Mouse (Mus musculus) kidney, postnatal 0 days (tissue): ENCODE results near the gene Abcf3. TPM values are rescaled to one million over a fixed set of nuclear protein-coding genes. Genes with fewer than 3 reads are reported as not detected.
A peak's percentile ranks its signal among the peaks of the same experiment; 100 is the strongest.

ENCODE experiments used
- ATAC-seq: fragments of 200-750 bp; cut with Nextera tagmentation; replicated peaks from 2 replicates; pipeline ENCODE4 v1.8.0; 2017; ENCODE audit warnings: low read depth, moderate number of reproducible peaks, moderate TSS enrichment, moderate library complexity; ENCODE audit not compliant: low FRiP score
- DNase-seq: peaks from one replicate; pipeline ENCODE4 v3.0.0-alpha.2; 2016; ENCODE audit warnings: low spot score
- H3K27ac ChIP-seq: fragments of 300-500 bp; sonication (generic); 2 replicates; pipeline ENCODE4 v1.5.1; 2014; ENCODE audit warnings: mild to moderate bottlenecking
- H3K27me3 ChIP-seq: fragments of 300-500 bp; sonication (generic); 2 replicates; pipeline ENCODE4 v1.6.1; 2014; ENCODE audit warnings: low read length, mixed read lengths; ENCODE audit not compliant: insufficient read depth
- H3K36me3 ChIP-seq: fragments of 300-500 bp; sonication (generic); 2 replicates; pipeline ENCODE4 v1.6.1; 2014; ENCODE audit warnings: low read length, mixed read lengths; ENCODE audit not compliant: insufficient read depth
- H3K4me1 ChIP-seq: fragments of 300-500 bp; sonication (generic); replicated peaks from 2 replicates; pipeline ENCODE4 v1.6.1; 2014; ENCODE audit warnings: antibody characterized with exemption, low read length, mixed read lengths; ENCODE audit not compliant: insufficient read depth
- H3K4me2 ChIP-seq: fragments of 300-500 bp; sonication (generic); 2 replicates; pipeline ENCODE4 v1.6.1; 2014; ENCODE audit warnings: mild to moderate bottlenecking, low read length, moderate library complexity, mixed read lengths
- H3K4me3 ChIP-seq: fragments of 300-500 bp; sonication (generic); replicated peaks from 2 replicates; pipeline ENCODE4 v1.5.1; 2014; ENCODE audit warnings: low read depth, low read length
- H3K9ac ChIP-seq: fragments of 300-500 bp; sonication (generic); 2 replicates; pipeline ENCODE4 v1.6.1; 2014; ENCODE audit warnings: low read depth, low read length
- H3K9me3 ChIP-seq: fragments of 300-500 bp; sonication (generic); replicated peaks from 2 replicates; pipeline ENCODE4 v1.6.1; 2016; ENCODE audit warnings: low read length, inconsistent platforms, mixed read lengths
- CTCF ChIP-seq: IDR thresholded peaks from 2 replicates; pipeline ENCODE4 v1.5.1; 2016; ENCODE audit warnings: antibody characterized with exemption, low read depth, mild to moderate bottlenecking, moderate library complexity
- WGBS: fragments of 180-500 bp; shearing (Covaris S2); extraction: QIAGEN DNeasy Blood & Tissue Kit; methylation state at CpG from one replicate; pipeline ENCODE4 v1.1.7; 2014; 5-methylcytosine and 5-hydroxymethylcytosine counted together
- polyA plus RNA-seq: library from polyadenylated mRNA; unstranded; fragments of >200 nt; fragmentation: Nextera tagmentation; extraction: Ambion mirVana; gene quantifications from 2 replicates; pipeline ENCODE4 v1.2.1, GENCODE M21; 2015

Gene Abcf3
- polyA plus RNA-seq, 1 experiment from 2014 or later = 53.6 TPM

DNA sequence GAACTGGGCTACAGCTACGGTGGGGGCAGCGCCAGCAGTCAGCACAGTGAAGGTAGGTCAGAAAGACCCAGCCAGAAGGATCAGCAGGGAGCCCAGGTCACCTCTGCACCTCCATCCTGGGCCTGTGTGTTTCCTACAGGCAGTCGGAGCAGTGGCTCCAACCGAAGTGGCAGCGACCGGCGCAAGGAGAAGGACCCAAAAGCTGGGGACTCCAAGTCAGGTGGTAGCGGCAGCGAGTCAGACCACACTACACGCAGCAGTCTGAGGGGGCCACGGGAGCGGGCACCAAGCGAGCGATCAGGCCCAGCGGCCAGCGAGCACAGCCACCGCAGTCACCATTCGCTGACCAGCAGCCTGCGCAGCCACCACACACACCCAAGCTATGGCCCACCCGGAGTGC lies 17.4 kb upstream of the Abcf3 start:
- no peak for TF ChIP-seq CTCF
- WGBS = 94% methylated on average over 20 of the region's 20 CpGs
- Histone ChIP-seq H3K4me1 (no peaks in the 10 kb centered on the region), H3K9me3 (no peaks in the 10 kb centered on the region), H3K4me2 (no peak overlapping the region), H3K27me3 (no peaks in the 10 kb centered on the region), H3K4me3 (no peak overlapping the region), H3K27ac (no peak overlapping the region), H3K36me3 (peaks cover 50% of the 10 kb centered on the region), H3K9ac (no peak overlapping the region)
- ATAC-seq (no peak), DNase-seq (no peak)

- Histone ChIP-seq H3K4me3 (no peak overlapping the region), H3K27ac (no peak overlapping the region), H3K9ac (no peak overlapping the region), H3K4me1 (peaks cover 11% of the 10 kb centered on the region), H3K36me3 (peaks cover 32% of the 10 kb centered on the region), H3K4me2 (no peak overlapping the region; the same call in 1 of the 2 replicates), H3K27me3 (no peaks in the 10 kb centered on the region), H3K9me3 (no peaks in the 10 kb centered on the region)
- 42% methylated on average over 10 of the region's 10 CpGs for WGBS
- ATAC-seq (no peak), DNase-seq (no peak)
- no peak for TF ChIP-seq CTCF
Observed at GRCm38 (mm10) chr16:20534617-20535295, 13.6 kb upstream of the Abcf3 start.

DNA sequence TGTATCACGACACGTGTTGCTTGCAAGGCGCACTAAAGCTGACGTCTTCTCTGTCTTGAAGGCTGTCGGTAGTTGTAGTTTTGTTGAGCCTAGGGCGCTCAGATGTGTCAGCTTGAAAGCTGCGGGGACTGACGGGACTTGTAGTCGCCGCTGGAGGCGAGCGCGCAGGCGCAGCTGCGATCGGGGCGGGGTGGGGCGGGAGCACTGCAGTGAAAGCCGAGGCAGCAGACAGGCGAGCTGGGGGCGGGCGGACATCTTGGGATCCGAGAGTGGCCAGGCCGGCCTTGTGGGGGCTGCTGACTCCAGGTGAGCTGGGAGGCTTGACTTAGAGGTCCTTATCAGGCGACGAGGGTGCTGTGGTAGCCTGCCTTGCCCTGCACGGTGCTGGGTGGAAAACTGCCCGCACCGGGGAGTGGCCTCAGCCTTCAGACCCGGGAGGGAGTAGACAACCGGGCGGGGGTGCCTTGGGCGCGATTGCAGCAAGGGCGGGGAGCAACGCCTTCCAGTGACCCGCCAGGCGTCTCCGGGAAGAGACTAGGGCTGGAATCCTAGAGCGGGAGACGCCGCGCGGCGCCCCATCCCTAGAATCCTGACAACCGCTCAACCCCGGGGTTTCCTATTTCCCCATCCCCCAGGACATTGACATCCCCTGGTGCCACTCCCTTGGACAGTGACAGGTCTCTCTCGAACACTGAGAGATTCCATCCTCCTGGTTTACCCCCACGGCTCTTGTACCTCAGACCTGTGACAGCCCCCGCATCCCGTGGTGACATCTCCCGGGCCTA lies 12.9 kb upstream of the Abcf3 start, which contains the start of gene Ap2m1:
Gene Ap2m1 (plus strand): TSS at position 183 of the 785 bp plus-strand sequence.
- peak within 1 kb of the TSS; percentile 89 for H3K9ac ChIP-seq
- ATAC-seq (peak; percentile 96), DNase-seq (peak; percentile 99)
- WGBS = under 1% methylated on average over 50 of the region's 52 CpGs
- H3K4me3 ChIP-seq = peak within 1 kb of the TSS; percentile 70
- peak within 1 kb of the TSS; percentile 80 for H3K4me2 ChIP-seq
- no peak for TF ChIP-seq CTCF
- H3K27me3 ChIP-seq = no peaks in the 10 kb centered on the region
- peaks cover 11% of the 10 kb centered on the region for H3K4me1 ChIP-seq
- H3K27ac ChIP-seq = peak within 1 kb of the TSS; percentile 81
- H3K9me3 ChIP-seq = no peaks in the 10 kb centered on the region
- peaks cover 33% of the 10 kb centered on the region for H3K36me3 ChIP-seq

GRCm38 (mm10) chr16:20536081-20536665 lies 12.2 kb upstream of the Abcf3 start:
- no peak for DNase-seq
- Histone ChIP-seq H3K9ac (peak overlapping the region; percentile 89), H3K4me1 (peaks cover 11% of the 10 kb centered on the region), H3K4me2 (peak overlapping the region; percentile 80), H3K4me3 (peak overlapping the region; percentile 70), H3K27ac (peak overlapping the region; percentile 81), H3K9me3 (no peaks in the 10 kb centered on the region), H3K27me3 (no peaks in the 10 kb centered on the region), H3K36me3 (peaks cover 29% of the 10 kb centered on the region)
- TF ChIP-seq CTCF = no peak
- ATAC-seq = no peak
- WGBS = 31% methylated on average over 9 of the region's 9 CpGs

- Histone ChIP-seq H3K9me3 (no peaks in the 10 kb centered on the region), H3K4me1 (peaks cover 11% of the 10 kb centered on the region), H3K4me2 (peak overlapping the region; percentile 80), H3K27ac (peak overlapping the region; percentile 78), H3K4me3 (peak overlapping the region; percentile 70), H3K27me3 (no peaks in the 10 kb centered on the region), H3K9ac (peak overlapping the region; percentile 44), H3K36me3 (peaks cover 32% of the 10 kb centered on the region)
- peak; percentile 69; the same call in 1 of the 2 replicates for ATAC-seq
- DNase-seq = peak; percentile 69
- WGBS = 17% methylated on average over 5 of the region's 5 CpGs
- peak; percentile 27; the same call in 1 of the 2 replicates for TF ChIP-seq CTCF
Observed at GRCm38 (mm10) chr16:20537071-20537471, 11.3 kb upstream of the Abcf3 start.
